Mouse (Mus musculus): ENCODE results near the gene Gm5089. TPM values are rescaled to one million over a fixed set of nuclear protein-coding genes. Genes with fewer than 3 reads are reported as not detected.

The Gm5089 gene
- total RNA-seq, 2 experiments from 2014 or later, result 0.23 TPM; not detected in 1

DNA sequence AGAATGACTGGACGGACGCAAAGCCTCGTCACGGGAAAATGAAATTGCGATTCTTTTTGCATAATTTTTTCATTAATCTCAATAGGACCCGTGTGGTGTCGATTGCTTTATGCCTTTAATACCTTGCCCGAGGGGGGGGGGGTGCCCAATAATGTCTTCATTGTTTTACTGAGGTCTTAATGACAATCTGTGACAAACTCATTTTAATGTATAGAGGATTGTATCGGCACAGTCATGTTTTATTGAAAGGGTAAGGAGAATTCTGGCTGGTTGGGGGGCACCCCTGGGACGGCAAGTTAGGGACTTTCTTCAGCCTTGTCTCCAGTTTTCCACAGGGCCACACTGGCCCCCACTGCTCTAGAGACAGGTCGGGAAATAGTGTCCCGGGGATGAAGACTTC is 45.7 kb downstream of the Gm5089 start:
- no peak for DNase-seq (ENCODE audit: low spot score in 2 of 2)
- intact Hi-C loops (cut with DNase I), result loop anchor here (5.0 kb wide), 3 partner anchors 47 to 178 kb away; partner anchors contain the start of genes Gm5089 and Zic2

- intact Hi-C loops (cut with DNase I), result loop anchor here (5.0 kb wide), 3 partner anchors 48 to 177 kb away; partner anchors contain the start of genes Gm5089 and Zic2
- no peak for DNase-seq (ENCODE audit: low spot score in 2 of 2)
These were observed 46.2 kb downstream of the Gm5089 start for GRCm38 (mm10) chr14:122404596-122405154.

GRCm38 (mm10) chr14:122403422-122403940 is 47.4 kb downstream of the Gm5089 start:
- DNase-seq (ENCODE audit: low spot score in 2 of 2), result no peak
- intact Hi-C loops (cut with DNase I), result no loop called here

DNA sequence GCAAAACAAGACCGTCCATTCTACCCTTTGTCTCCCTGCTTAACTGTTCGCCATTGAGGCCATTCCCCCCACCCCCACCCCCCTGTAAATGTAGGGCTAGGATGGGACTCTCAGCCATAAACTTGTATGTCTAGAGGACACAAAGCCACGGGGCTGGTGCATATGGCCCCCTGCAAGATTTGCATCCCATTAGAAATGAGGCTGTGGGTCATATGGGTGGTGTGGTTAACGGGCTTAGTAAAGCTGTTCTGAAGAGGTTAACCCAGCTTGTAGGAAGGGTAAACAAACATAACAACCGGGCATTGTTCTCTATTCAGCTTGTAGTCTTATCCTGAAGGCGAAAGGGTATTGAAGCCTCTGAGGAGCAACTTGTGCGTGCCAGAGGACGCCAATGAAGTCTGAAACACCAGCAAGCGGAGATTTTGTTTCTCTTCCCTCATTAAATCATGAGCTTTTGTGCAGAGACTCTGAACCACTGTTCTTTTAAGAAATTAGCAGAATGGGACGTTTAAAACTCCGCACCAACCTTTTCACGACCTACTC is 48.1 kb downstream of the Gm5089 start:
- DNase-seq (ENCODE audit: low spot score in 2 of 2), result no peak
- intact Hi-C loops (cut with DNase I), result no loop called here

GRCm38 (mm10) chr14:122401886-122402285 is 49.0 kb downstream of the Gm5089 start:
- DNase-seq (ENCODE audit: low spot score in 2 of 2), result no peak
- intact Hi-C loops (cut with DNase I), result no loop called here

DNA sequence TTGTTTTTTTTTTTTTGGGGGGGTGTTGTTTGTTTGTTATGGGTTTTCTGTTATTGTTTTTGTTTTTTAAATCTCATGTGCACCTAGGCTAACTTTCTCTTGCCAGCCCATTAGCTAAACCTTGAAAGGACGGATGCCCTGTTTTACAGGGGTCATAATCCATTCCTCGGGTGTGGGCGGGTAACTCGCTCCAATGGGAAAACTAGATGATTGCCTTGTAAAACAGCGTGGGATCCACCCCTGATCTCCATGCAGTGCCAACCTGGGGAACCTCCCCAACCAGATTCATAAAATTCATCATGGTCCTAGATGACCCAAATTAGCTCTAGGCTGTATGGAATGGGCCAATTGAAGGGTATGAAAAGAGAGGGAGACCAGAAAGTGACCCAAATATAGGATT is 51.0 kb downstream of the Gm5089 start:
- DNase-seq (ENCODE audit: low spot score in 2 of 2), result no peak
- intact Hi-C loops (cut with DNase I), result no loop called here

GRCm38 (mm10) chr14:122398676-122399075 is 52.2 kb downstream of the Gm5089 start:
- intact Hi-C loops (cut with DNase I), result no loop called here
- DNase-seq (ENCODE audit: low spot score in 2 of 2), result no peak

- intact Hi-C loops (cut with DNase I), result no loop called here
- DNase-seq (ENCODE audit: low spot score in 2 of 2), result no peak
These were observed 57.8 kb downstream of the Gm5089 start for GRCm38 (mm10) chr14:122393119-122393518.

DNA sequence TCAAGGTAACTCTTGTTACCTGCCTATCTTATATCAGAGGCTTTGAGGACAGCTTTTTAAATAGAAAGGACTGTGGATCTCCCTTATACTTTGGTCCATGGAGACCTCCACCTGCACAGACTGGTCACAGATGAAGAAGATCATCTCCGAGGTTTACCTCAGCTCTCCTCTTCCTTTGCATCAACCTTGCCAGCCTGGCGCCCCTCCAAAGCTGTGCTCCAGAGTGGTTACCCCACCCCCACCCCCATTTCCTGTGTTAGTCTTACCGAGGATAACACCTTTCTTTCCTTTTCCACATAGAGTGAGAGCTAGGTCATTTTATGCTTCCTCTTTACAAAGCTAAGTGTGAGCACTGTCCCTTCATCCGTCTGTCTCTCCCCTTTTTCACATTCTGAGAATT is 60.0 kb downstream of the Gm5089 start:
- intact Hi-C loops (cut with DNase I), result no loop called here
- DNase-seq (ENCODE audit: low spot score in 2 of 2), result no peak

DNA sequence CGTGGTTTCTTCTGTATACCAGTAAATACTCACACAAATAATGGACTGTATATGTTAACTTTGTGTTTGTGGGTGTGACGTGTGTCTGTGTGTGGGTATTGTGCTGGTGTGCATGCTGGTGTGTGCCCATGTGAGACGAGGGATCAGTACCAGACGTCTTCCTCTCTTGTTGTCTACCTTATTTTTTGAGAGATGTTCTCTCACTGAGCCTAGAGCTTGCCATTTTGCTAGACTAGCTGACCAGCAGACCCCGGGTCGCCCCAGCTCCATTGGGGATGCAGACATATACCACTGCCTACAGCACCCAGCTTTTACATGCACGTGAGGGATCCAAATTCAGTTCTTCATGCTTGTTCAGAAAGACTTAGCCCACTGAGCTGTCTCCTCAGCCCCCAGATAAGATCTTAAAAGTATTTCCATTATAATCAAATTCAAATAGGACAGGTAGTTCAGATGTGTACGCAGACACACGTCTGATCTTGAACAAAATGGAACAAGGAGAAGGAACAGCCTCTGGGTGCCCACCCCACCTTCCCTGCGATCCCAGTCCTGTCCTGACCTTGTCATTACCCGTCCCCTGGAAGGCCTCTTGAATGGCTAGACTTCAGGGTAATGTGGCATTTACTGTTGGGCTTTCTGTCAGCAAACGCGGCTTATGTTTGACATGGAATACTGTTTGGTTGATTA is 61.1 kb downstream of the Gm5089 start:
- no peak for DNase-seq (ENCODE audit: low spot score in 2 of 2)
- intact Hi-C loops (cut with DNase I), result loop anchor here (5.0 kb wide), 1 partner anchor 82 kb away; no protein-coding TSS in a partner anchor

GRCm38 (mm10) chr14:122388431-122389031 is 62.4 kb downstream of the Gm5089 start:
- DNase-seq (ENCODE audit: low spot score in 2 of 2), result no peak
- intact Hi-C loops (cut with DNase I), result loop anchor here (5.0 kb wide), 1 partner anchor 84 kb away; no protein-coding TSS in a partner anchor

GRCm38 (mm10) chr14:122387781-122388180 is 63.1 kb downstream of the Gm5089 start:
- no peak for DNase-seq (ENCODE audit: low spot score in 2 of 2)
- intact Hi-C loops (cut with DNase I), result loop anchor here (5.0 kb wide), 1 partner anchor 85 kb away; no protein-coding TSS in a partner anchor

DNA sequence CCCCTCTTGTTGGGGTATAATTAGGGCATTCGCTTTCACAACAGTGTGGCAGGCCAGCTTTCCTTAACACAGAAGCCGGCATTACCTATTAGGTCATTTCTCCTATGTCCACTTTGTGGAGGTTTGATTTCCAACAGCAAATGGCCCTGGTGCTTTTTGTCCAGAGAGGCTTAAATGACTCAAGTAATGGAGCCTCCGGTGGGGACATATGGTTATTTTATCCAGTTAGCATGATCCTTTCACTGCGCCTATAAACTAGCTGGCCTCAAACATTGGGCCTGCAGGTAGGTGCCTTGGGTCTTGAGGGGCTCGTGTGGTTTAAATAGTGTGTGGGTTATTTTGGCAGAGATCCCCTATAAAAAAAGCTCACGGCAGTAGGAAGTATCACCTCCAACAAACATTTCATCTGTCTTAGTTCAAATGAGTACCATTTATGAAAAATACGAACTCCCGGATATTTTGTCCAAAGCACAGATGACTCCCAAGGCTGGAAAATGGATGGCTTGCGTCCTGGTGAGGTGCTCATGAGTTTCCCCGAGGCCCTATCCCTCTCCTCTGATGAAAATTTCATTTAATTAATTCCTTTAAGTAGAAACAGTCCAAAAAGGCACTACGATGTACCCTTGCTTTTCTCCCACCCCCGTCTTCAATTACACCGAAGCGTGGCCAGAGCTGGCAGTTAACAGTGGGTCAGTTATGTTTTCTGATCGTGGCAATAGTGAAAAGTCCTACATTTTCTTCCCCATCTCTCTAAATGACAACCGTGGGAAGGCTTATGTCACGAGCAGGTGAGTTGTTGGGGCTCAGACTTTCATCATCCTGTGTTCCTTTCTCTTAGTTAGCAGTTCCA is 64.4 kb downstream of the Gm5089 start:
- no peak for DNase-seq (ENCODE audit: low spot score in 2 of 2)
- intact Hi-C loops (cut with DNase I), result loop anchor here (5.0 kb wide), 1 partner anchor 86 kb away; no protein-coding TSS in a partner anchor

- no peak for DNase-seq (ENCODE audit: low spot score in 2 of 2)
- intact Hi-C loops (cut with DNase I), result loop anchor here (5.0 kb wide), 1 partner anchor 87 kb away; no protein-coding TSS in a partner anchor
These were observed 65.2 kb downstream of the Gm5089 start for GRCm38 (mm10) chr14:122385758-122386157.

DNA sequence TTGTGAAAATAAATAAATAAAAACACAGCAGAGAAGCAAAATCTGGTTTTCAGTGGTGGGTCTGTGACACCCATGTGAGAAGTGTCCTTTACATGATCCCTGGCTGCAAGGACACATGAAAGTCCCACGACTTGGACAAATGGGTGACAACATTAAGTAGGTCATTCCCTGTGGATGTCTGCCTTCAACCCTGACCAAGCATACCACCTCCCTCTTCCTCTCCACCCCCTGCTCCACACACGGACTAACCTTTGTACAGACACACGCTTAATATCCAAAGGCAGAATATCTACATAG is 65.7 kb downstream of the Gm5089 start:
- DNase-seq (ENCODE audit: low spot score in 2 of 2), result no peak
- intact Hi-C loops (cut with DNase I), result loop anchor here (5.0 kb wide), 1 partner anchor 87 kb away; no protein-coding TSS in a partner anchor

Other genes with a start within 250 kb of the Gm5089 start
- gene Zic5, start 14.6 kb upstream of the Gm5089 start, total RNA-seq (2021), result 1 to 10 TPM; 2.3 to 2.7 TPM
- gene Zic2, start 24.3 kb upstream of the Gm5089 start, total RNA-seq (2021), result 10 to 100 TPM; 16.0 to 16.5 TPM
- not detected for gene Gm10837, start 39.5 kb upstream of the Gm5089 start, total RNA-seq (2021)
- 10 to 100 TPM; 31.3 to 32.4 TPM for gene Pcca, start 83.2 kb upstream of the Gm5089 start, total RNA-seq (2021)

Data from left cerebral cortex, postnatal 25 days (tissue).